Mouse (Mus musculus): Measurements from ENCODE around the gene Six2.

GRCm38 (mm10) chr17:85714370-85714769 lies 26.3 kb upstream of the Six2 start:
- TF ChIP-seq CTCF (IDR thresholded peaks at IDR 0.05; ENCODE audit: control insufficient read depth, insufficient read depth, insufficient replicate concordance, low read depth, low read length) (no peak), POLR2A (IDR thresholded peaks at IDR 0.05; ENCODE audit: control insufficient read depth, low read depth, low read length) (no peak)

All from testis, adult 2 months (tissue).